Mouse (Mus musculus): ENCODE measurements at regions not wholly inside any gene's neighbourhood (a gene's known extent, or its start where the extent isn't known, plus 50 kb on each side); places are given as distances from the start of the nearest gene placed in this dataset.

DNA sequence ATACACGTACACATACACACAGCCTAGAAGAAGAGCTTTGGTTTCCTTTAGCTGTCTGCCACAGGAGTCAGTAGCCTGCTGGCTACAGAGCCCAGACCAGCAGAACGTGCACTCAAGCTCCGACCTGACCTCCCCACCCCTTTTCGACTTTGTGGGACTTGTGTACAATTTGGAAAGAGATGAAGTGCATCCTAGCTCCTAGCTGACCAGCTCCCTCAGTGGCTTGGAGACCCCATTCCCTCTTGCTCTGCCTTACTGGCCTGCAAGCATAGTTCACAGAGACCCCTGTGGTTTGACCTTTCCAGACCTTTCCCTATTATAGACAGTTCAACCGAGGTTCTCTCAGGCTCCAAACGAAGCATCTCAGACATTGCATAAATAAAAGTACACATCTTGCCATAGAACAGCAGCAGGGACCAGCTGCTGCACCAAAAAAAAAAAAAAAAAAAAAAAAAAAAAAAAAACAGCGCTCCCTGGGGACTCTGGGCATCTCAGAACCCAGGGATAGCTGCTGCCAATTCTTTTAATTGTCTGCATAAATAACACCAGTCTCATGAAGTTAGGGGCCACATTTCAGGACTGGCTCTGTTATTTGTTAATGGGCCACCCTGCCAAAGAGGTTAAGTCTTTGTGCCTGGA is 188.2 kb upstream of the Ankrd55 start:
- no peak for ATAC-seq (replicated peaks; ENCODE audit: low read depth, poor library complexity, severe bottlenecking)

DNA sequence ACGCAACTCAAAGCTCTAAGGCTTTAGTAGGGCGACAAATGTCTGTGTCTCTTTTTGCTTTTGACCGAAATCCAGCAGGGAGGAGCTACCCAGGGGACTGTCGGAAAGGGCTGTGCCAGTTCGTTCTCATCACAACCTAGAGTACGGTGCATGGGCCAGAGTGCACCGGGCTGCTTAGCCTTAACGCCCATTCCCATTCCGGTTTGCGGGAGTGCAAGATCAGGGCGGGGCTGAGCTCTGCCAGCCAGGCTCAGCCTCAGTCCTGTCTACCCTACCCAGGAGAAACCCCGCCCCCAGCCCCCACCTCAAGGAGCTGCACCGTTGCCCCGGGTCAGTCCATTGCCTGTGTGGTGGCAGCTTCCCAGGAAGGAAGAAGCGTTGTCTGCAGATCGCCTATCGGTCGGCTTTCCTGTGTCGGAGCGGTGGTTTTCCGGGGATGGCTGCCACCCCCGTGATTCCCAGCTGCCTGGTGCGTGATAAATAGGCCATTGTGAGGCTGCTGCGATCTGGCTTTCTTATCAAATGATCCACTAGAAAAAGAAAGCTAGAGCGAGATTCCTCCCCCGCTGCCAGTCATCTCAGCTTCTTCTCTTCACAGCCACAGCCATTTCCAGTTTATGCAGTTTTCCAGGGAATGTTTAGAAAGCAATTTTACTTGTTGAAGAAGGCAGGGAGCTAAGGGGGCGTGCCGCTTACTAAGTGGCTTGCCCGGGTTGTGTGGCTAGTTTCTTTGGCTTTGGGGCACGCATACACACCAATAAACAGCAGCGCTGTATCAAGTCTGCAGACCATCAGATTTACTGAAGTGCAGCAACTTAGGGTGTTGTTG is 187.4 kb upstream of the Ankrd55 start:
- ATAC-seq (replicated peaks; ENCODE audit: low read depth, poor library complexity, severe bottlenecking), result peak; percentile 80

DNA sequence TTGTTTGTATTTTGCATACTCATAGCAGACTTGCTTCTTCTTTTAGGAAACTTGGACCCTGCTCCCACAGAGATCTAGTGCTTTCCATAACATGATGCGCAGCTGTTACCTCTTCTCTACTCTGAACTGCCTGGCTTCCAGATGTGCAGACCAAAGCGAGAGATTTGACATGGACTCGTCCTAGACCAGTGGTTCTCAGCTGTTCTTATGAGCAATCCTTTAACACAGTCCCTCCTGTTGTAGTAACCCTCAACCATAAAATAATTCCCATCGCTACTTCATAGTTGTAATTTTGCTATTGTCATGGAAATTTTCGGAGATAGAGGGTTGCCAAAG is 186.9 kb upstream of the Ankrd55 start:
- ATAC-seq (replicated peaks; ENCODE audit: low read depth, poor library complexity, severe bottlenecking), result no peak

DNA sequence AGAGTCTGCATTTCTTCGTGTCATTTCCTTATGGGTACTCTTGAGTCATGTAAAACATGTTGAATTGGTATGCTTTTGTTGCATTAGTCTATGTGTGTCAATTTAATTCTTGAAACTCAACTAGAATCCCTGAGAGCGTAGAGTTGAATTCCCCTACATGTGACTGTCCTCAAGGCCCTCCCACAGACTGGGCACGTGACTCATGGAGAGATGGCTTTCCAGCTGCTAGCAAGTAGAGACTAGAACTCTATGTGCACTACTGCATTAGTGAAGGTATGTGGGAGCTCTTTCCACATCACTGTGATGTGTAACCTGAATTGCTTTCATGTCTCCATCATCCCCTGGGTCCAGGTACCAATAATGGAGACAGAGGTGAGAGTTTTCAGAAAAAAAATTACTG is 182.3 kb upstream of the Ankrd55 start:
- ATAC-seq (replicated peaks; ENCODE audit: low read depth, poor library complexity, severe bottlenecking), result no peak

DNA sequence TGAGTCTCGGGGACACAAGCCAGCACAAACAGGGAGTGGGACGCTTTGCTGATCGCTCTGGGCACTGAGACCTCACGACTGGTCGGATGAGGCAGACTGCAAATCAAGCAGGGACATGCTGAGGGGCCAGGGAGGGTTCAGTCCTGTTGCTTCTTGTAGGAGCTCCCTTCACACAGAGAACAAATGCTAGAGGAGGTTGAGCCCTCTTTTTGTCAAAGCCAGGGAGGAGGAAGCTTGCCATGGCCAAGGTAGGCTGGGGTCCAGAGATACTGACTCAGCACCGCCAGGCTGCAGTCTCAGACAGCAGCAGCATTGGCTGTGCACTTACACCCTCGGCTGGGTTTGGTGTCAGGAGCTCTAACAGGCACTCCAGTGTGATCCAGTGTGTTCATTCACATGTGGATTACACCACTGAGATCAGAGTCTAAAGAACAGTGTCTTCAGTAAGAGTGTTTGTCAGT is 173.5 kb upstream of the Ankrd55 start:
- ATAC-seq (replicated peaks; ENCODE audit: low read depth, poor library complexity, severe bottlenecking), result peak; percentile 63

DNA sequence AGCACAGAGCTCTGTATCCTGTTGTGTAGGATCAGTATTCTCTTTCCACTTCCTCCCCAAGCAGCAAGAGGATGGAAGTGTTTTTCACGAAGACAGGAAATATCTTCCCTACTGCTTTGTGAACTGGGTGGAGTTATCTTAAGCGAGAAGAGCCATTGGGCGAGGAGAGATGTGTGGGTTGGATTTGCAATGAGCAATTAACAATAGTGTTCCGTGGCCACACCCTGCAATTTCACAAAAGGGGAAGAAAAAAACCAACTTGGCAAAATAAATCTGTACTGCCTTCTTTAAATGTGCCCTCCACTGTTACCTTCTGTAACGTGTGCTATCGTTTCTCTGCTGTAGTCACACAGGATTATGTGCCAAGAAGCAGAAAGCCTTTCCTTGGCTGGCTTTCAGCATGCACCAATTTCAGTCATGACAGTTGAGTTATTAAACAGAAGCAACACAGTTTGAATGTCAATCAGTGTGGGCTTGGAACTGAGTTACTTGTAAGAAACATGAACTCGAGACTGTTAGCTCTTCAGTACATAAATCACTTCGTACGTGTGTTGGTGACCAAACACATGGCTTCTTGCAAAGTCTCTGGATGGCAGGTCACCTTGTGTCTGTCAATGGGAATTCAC is 172.0 kb upstream of the Ankrd55 start:
- ATAC-seq (replicated peaks; ENCODE audit: low read depth, poor library complexity, severe bottlenecking), result peak; percentile 73

DNA sequence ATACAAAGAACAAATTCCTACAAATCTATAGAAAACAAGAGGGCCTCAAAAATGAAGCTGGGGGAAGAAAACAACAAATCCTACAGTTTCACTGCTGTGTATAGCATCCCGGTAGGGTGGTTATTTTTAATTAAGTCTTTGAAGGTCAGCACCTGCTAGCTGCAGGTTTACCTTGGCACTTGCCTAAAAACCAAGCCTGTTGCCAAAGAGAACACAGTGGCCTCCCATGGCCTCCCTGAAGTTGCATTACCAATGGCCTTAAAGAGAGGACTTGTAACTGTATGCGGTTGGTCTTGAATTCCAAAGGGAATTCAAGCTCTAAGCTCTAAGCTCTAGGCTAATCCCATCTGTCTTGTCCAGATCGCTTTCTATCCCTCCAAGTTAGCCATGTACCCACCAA is 169.7 kb upstream of the Ankrd55 start:
- no peak for ATAC-seq (replicated peaks; ENCODE audit: low read depth, poor library complexity, severe bottlenecking)

DNA sequence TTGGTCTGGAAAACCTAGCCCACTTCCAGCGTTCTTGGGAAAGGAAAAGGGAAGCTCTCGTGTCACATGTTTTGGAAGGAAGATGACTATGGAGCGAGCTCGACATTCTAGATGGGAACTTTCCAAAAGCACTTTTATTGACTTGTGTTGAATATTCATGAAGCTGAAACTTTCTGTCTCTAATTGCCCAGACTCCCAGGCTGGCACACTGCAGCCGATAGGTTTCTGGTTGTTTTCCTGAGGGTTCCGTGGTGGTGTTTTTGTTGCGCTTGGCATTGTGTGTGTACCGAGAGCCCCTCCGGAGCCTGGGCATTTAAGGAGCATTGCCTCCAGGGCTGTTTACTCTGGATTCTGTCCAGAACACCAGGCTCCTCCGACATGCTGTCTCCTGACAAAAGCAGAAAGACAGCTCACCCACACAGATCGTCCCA is 168.6 kb upstream of the Ankrd55 start:
- no peak for ATAC-seq (replicated peaks; ENCODE audit: low read depth, poor library complexity, severe bottlenecking)

DNA sequence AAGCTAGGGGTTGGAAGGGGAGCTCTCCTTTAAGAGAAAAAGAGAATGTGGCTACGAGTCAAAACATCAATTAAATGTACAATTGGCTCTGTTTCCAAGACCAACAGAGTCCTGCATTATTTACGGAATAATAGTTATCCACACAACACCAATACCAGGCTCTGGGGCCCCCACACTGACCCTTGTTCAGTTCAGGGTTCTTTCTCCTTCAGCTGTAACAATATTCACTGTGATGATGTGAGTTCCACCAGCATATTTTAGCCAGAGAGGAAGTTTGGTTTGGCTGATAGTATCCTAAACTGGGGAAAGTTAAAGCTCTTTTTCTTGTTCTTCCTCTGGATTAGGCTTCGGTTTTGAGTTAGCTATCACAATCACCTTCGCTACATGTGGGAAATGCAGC is 167.9 kb upstream of the Ankrd55 start:
- ATAC-seq (replicated peaks; ENCODE audit: low read depth, poor library complexity, severe bottlenecking), result no peak

DNA sequence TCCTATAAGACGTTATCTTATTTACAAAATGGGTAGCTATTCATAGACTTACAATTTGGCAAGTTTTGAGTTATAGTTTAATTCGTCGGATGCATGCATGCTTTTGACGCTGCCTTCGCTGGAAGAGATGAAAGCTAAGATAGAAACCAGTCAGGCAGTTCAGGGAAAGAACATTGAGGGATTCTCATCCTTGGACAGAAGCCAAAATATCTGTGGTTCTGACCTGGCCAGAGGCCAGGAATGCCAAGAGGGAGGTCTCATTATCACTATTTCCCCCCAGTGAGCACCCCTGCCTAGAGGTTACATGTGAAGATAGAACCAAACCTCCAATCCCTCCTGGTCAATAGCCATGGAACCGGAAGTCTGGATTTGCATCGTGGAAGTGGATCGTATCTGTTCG is 167.1 kb upstream of the Ankrd55 start:
- no peak for ATAC-seq (replicated peaks; ENCODE audit: low read depth, poor library complexity, severe bottlenecking)

DNA sequence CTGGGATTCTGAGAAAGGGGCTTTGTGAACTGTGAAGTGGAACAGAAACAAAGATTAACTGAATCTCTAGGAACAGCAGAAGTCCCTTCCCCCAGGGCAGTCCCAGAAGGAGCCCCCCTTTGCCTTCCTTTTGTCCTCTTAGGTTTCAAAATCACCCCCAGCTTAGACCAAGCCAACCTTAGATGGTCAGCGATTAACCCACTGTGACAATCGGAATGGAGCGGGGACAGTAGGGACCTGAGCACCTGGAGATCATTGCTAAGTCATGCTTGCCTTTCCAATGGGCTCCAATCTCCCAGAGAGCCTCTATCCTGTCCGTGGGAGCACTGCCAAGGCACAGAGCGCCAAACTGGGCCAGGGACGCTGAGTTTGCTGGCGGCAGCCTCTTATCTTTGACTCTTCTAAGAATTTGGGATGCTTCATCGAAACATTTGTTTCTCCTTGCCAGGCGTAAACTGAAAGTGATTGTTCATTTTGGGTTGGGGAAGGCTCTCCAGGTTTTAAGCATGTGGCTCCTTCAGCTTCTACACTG is 165.3 kb upstream of the Ankrd55 start:
- ATAC-seq (replicated peaks; ENCODE audit: low read depth, poor library complexity, severe bottlenecking), result no peak

DNA sequence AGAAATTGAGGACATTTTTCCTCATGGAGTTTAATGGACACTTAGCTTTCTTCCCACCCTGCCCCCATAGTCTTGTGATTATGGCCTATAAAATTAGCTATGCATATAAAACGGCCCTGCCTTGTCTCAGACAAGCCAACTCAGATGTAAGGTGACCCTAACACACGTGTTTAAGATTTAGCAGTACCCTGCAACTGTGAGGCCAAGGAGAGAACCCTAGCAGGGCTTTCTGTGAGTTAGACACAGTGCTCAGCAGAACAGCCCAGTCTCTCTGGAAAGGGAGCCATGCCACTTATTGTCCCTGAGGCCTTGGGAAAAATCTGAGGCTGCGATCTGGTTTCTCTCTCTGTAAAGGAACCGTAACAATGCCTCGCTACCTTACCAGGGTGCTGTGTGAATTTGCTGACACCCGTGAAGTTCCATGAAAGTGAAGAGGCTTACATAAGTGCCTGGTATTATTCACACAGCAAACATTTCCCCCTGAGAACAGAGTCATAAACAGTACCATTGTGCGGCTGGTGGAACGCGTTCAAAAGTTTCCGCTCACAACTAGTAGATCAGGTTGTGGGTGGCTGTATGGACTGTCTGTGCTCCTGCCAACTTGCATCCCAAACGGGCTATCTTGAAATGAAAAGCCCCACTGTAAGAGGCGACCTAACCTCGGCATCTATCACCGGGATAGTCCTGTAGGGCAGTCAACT is 162.3 kb upstream of the Ankrd55 start:
- no peak for ATAC-seq (replicated peaks; ENCODE audit: low read depth, poor library complexity, severe bottlenecking)

DNA sequence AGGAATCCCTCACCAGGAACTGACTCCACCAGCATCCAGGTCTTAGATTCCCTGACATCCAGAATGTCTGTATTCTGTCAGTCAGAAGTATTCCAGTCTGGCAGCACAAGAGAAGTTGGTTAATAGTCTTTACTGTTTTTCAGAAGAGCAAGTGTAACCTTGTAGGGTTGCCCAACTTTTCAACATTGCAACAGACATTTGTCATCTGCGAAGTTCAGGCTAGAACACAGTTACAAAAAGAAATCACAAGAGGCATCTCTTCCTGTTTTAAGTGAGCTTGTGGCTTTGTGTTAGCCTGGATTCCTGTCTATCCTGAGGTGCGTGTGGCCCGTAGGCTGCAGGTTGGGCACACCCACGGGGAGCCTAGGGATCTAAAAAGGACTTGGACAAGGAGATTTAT is 158.0 kb upstream of the Ankrd55 start:
- ATAC-seq (replicated peaks; ENCODE audit: low read depth, poor library complexity, severe bottlenecking), result peak; percentile 71

DNA sequence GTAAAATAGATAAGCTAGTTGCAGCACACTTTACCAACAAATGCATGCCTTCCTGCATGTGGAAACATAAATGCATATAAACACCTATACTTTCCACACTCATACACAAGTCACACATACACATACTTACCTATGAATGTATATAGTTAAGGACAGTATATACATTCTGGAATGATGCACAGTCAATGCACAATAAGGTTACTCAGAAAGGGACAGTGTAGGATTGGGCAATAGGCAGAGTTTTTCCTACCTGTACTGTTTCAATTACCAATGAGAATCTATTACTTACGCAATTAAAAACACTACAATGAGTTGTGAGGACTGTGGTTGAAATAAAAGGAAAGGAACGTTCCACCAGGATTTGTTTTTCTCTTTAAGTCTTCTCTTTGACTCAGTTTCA is 157.5 kb upstream of the Ankrd55 start:
- ATAC-seq (replicated peaks; ENCODE audit: low read depth, poor library complexity, severe bottlenecking), result no peak

DNA sequence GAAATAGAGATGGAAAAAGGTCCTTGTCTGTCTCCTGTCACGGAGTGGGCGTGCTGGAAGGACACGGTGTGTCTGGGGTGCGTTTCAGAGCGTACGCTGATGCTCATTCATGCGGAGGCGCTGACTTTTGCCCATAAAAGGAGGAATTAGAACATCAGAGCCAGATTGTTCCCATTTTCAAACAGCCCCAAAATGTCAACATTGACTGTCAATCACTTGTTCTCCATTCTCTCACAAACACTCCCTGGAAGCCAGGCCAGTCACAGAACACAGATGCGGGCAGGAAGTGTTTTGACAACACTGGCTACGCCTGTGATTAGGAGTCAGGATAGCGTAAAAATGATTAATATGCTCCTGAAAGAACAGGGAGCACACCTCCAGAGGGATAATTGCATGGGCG is 157.1 kb upstream of the Ankrd55 start:
- no peak for ATAC-seq (replicated peaks; ENCODE audit: low read depth, poor library complexity, severe bottlenecking)

DNA sequence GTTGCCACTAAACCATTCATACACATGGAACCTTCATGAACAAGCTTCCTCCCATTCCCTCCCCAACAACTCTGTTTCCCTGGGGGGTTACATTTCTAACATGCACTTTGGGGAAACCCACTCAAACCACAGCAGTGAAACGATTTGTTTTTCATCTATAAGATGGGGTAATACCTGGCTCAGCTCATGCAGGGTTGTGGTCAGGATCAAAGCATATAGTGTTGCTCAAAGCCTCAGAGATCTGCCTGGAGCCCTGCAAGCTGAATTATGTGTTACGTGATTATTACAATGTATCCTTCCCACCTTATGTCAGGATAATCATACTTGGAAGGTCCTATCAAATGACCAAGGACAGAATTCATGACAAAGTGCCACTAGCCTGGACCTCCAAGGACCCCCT is 154.5 kb upstream of the Ankrd55 start:
- no peak for ATAC-seq (replicated peaks; ENCODE audit: low read depth, poor library complexity, severe bottlenecking)

DNA sequence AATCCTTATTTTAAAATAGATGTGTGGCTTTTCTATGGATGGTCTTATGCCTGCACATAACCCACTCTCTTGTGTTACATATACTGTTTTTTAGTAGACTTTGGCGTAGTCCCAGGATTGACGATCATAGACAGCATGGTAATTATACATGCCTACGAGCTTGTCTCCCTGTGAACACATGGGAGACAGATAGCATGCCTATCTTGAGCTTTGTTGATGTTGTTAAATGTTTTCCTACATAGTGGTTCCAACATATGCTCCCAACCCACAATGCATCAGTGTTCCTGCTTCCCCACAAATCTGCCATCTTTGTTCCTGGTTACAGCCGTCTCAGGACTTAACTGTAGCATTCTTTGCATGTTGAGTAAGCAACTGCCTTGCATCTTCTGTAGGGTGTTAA is 153.6 kb upstream of the Ankrd55 start:
- ATAC-seq (replicated peaks; ENCODE audit: low read depth, poor library complexity, severe bottlenecking), result no peak

DNA sequence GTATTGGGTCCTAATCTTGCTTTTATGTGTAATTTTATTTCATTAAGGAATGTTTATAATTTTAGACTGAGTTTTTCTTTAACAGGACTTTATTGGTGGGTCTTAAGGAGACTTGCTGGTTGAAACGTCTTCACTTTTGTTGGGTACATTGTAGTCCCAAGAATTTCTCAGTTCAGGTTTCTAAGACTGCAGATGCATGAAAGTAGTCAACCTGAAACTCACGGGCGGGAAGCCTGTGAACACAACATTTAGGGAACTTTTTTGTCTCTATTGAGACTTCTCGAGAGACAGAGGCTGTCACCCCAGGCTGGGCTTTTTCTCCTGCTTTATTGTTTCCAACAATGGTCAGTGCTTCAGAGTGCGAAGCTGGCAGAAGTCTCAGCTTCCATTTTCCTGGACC is 152.5 kb upstream of the Ankrd55 start:
- ATAC-seq (replicated peaks; ENCODE audit: low read depth, poor library complexity, severe bottlenecking), result no peak

DNA sequence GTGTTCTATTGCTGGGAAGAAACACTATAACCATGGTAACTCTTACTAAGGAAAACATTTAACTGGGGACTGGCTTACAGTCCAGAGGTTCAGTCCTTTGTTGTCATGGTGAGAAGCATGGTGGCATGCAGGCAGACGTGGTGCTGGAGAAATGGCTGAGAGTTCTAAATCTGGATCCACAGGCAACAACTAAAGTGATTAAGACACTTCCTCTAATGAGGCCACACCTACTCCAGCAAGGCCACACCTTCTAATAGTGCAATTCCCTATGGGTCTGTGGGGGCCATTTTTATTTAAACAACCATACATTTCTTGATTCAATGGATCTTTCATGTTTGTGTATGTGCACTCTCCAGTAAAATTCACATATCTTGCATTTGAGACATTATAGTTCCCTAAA is 151.4 kb upstream of the Ankrd55 start:
- no peak for ATAC-seq (replicated peaks; ENCODE audit: low read depth, poor library complexity, severe bottlenecking)

DNA sequence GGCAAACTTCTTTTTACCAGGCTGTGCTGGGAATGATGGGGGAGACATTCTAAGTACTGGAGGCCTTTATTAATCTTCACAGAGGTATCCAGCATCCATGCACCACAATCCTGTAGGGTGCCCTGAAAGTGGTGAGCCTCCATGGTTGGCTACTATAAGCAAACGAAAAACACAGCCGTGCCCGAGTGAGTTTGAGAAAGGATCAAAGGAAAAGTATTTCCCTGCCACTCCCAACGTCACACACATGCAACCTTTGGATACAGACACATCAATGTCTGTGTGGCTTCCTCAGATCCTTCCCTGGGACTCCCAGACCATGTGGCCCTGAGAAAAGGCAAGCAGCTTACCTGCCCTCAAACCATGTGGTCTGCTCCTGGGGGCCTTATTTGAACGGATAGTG is 147.4 kb upstream of the Ankrd55 start:
- no peak for ATAC-seq (replicated peaks; ENCODE audit: low read depth, poor library complexity, severe bottlenecking)

Measured in common myeloid progenitor, adult 5-6 weeks (primary cell).